Mouse (Mus musculus) heart, adult 9 months (tissue): ENCODE data around the gene Fosl1.
"Not testable (repeated sequence)": the region's sequence is repeated elsewhere in the genome, so short reads cannot be mapped to it uniquely, and the experiment has no call there.

Experiments
- DNase-seq, 2 experiments: peaks; one replicate each; pipeline ENCODE4 v3.0.0; 2022; ENCODE audit warnings: low spot score in 2 of 2

Fosl1 gene

DNA sequence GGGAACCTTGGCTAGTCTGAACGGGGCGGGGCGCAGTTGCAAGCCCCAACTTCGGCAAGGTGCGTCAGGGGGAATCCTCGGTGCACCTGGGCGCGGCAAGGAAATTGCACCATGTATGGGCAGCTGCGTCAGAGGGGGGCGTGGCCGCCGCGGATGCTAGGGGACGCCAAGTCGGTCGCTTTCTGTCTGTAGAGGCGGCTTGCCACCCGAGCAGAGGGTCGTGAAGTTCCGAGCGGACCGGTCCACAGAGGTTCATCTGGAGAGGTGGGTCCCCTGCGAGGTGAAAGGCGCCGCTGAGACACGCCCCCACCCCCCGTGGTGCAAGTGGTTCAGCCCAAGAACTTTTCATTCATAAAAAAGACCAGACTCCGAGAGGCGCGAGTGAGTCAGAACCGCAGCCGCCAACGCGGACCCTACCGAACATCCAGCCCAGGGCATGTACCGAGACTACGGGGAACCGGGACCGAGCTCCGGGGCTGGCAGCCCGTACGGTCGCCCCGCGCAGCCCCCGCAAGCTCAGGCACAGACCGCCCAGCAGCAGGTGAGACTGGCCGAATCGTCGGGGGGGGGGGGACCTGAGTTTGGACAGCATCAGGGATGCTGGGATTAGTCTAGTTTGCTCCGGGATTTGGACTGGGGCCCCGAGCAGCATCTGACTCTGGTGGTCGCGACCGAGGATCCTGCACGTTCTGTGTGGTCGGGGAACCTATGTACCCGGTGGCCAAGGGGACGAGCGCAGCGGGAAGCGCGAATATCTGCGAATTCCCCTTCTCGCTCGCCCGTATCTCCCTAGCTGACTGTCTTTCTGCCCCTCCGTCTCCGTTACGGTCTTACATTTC is at the start of gene Fosl1:
Fosl1 (plus strand) TSS at position 33 of the 839 bp plus-strand sequence.
- peak; percentile 59 to 63 for DNase-seq

DNA sequence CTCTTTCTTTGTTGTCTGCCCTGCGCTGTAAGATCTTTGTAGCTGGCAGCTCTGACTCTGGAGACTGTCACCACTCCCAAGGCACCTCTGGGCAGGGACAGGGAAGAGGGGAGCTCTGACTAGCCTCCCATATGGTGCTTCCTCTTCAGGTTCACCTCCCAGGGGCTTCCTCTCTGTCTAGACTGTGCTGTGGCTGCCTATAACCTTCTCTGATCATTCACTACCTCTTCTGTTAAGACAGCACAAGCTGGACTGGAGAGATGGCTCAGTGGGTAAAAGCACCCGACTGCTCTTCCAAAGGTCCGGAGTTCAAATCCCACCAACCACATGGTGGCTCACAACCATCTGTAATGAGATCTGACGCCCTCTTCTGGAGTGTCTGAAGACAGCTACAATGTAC is 46.3 kb upstream of the Fosl1 start:
- not testable (repeated sequence) for DNase-seq

DNA sequence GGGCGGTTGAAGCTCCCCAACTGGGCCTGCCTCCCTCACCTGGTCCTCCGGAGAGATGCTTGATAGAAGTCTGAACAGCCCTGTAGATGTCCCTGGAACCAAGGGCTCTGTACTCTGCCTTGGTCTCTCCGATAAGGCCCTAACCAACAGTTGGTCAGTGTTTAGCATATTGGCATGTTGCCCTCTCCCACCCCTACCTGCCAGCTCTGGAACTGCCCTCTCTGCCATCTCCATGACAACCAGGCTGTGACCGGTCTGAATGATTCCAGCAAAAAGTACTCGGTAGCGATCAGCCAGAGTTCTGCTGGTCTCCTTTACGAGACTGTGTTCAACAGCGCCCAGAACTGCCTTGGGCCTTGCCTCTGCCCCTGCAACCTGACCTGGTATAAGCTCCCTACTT is 45.1 kb upstream of the Fosl1 start, which contains the start of gene Tsga10ip:
Tsga10ip (minus strand) TSS at position 234 of the 400 bp plus-strand sequence.
- no peak for DNase-seq

DNA sequence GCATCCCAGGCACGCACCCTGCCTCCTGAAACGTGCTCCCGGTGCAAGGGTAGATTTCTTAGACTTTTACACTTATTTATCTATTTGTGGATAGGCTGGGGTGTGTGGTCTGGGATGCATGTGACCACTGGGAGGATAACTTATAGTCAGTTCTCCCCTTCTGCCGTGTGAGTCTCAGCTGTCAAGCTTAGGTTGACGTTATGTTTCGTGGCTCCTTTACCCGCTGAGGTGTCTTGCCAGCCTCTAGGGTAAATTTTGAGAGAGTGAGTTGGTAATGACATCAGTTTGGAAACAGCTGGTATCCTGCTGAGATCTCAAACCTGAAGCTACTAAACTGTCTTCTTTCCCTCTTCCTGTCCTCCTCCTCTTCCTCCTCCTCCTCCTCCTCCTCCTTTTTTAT is 41.4 kb upstream of the Fosl1 start:
- DNase-seq, result no peak

DNA sequence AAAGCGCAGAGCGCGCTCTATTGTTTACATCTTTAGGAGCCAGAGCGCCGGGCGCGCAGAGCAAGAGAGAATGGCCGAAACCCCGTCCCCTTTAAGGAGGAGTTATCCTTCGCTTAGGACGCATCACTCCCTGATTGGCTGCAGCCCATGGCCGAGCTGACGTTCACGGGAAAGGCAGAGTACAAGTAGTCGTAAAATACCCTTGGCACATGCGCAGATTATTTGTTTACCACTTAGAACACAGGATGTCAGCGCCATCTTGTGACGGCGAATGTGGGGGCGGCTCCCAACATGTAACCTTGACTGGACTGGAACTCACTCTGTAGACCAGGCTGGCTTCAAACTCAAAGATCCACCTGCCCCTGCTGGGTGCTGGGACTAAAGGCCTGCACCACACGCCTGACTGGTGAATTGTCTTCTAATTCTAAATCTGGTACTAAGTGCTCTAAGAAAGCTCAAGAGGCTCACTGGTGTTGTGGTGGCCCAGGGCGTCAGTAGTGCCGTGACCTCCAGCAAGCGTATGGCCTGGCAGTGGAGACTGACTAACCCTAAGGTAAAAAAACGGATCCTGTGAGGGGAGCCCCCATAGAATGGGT is 40.7 kb upstream of the Fosl1 start:
- DNase-seq, result peak; percentile 66 to 73

DNA sequence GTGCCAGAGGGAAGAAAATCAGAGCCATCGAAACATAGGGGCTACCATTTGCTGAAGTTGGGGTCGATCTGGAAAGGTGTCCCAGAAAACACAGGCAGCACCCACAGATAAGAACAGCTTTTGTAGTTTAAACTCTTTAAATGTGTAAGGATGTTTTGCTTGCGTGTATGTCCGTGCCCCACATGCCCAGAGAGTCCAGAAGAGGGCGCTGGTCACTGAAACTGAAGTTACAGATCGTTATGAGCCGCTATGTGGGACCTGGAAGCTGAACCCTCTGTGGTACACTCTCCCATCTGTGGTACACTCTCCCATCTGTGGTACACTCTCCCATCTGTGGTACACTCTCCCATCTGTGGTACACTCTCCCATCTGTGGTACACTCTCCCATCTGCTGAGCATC is 40.2 kb upstream of the Fosl1 start:
- peak in 1 of 2 experiments; percentile 77 for DNase-seq

DNA sequence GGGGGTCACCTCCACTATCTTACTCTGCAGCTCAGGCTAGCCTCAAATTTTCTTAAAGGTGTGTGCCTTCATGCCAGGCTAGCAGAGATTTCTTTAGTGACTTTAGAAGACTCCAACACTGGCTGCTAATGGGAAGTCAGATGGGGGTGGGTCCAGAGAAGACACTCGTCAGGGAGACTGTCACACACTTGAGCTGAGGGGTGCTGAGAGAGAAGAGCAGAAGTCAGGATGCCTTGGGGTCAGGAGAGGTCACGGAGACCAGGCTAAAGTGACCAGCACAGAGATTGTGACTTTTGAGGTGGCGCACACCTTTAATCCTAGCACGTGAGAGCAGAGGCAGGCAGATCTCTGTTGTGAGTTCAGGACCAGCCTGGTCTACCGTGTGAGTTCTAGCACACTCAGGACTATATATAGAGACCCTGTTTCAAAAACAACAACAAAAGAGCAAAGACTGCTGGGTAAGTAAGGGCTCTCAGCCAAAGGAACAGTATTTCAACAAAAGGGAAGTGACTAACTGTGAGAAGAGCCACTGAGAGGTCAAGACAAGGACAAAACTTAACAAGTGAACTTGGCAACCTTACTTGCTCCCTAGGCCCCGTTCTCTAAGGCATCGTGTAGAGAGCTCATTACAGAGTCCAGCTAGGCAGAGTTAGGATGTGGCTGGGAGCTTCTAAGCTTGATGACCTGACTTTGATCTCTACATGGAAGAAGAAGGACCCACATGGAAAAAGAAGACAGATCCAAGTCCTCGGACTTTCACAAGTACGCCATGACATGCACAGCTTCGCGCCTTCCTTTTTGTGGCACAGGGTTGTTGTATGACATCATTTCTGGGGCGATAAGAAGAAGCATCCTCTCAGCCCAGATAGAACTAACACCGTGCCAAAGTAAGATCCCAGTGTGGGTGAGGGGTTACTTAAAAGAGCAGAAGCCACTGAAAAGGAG is 39.0 kb upstream of the Fosl1 start:
- peak; percentile 69 to 76 for DNase-seq

DNA sequence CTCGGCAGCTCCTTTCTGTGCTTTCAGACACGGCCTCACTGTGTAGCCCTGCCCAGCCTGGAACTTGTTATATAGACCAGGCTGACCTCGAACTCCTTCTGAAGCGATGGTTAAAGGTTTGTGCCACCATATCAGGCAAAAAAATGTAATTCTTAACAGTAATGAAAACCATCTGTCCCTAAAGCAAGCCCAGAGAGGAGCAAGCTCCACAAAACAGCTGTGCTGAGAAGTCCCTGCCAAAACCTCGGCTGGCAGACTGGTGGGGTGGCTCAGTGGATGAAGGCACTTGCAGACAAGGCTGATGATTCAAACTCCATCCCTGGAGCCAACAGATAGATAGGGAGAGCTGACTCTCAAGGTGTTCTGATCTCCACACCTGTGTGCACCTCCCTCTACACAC is 38.3 kb upstream of the Fosl1 start:
- DNase-seq, result peak; percentile 59 to 60

DNA sequence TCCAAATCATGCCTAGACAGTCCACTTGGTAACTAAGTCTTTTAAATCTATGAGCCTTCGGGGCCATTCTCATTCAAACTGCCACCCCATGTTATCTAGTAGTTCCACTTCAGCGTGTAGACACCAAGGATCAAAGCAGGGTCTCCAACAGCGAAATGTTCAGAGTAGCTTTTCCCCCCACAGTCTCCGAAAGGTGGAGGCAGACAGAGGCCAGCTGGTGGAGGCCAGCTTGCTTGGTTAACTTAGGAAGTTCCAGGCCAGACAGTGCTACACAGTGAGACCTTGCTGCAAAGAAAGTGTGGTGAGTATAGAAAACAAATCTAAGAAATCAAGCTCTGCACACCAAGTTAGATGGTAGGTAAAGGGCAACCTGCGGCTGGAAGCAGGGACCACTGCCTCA is 36.7 kb upstream of the Fosl1 start:
- DNase-seq, result no peak

DNA sequence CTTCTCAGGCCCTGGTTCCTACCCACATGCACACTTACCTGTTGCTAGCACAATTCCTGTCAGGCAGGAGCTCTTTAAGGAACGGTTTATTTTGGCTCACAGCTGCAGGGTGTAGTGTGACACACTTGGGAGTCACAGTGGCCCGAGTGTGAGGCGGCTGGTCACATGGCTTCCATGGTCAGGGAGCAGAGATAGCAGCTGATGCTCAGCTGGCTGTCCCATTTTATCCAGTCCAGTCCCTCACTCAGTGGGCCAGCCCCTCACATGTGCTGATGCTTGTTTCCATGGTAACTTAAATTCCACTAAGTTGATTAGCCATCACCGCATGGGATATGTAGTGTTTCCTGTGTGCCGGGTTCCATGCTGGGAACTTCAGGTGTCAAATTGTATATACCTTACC is 35.4 kb upstream of the Fosl1 start:
- peak; percentile 51 to 64 for DNase-seq

DNA sequence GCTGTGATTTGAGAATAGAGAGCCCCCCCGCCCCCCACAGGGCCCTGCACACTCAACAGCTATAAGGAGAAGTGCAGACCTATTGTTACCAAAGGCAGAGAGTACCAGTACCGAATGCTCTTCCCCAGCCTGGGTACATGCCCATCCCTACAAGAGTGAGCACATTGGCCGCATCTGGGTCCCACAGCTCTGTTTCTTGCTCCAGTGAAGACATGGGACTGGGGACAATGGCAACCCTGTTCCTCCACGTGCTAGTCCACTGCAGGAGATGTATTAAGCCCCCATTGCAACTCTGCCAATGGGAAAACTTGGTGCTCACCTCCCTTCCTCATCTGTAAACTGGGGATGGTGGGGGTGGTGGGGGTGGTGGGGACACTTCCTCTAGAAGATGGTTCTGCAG is 33.5 kb upstream of the Fosl1 start:
- no peak for DNase-seq

DNA sequence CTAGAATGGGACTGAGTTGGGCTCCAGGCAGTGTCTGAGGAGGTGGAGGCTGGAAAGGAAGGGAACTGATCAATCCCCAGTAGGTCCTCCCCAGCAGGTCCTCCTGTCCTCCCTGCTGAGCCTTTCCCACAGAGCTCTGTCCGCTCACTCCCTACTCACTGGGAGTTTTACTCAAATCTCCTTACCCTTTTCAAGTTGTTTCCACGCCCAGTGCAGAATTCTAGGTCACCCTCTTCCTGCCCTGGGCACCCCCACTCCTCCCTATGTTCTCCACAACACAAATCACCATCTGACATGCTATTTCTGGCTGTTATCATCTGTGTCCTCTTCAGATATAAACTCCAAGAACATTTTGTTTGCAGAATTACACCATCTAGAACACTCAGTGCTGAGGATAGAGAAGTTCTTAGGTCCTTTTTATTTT is 32.8 kb upstream of the Fosl1 start:
- peak; percentile 77 to 83 for DNase-seq

DNA sequence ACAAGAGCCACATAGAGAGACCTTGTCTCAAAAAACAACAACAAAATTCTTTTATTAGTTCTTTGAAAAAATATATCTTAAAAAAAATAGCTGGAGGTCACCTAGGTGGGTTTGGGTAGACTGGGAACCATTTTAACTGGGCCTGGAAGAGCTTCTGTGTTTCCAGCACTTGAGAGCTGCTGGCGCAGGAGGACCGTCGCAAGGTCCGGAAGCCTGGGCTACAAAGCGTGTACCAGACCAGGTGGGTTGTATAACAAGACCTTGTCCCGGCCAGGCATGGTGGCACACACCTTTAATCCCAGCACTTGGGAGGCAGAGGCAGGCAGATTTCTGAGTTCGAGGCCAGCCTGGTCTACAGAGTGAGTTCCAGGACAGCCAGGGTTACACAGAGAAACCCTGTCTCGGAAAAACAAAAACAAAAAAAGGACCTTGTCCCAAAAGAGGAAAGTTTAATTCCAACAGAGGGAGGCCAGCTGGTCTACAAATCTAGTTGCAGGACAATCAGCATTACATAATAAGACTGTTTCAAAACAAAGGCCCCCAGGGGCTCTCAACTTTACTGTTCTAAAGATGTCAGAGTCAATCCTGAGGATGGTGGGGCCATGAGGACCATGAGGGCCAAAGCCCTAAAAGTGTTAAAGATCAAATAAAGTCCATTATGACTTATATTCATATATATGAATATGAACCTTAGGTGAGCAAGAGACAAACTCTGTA is 28.4 kb upstream of the Fosl1 start:
- peak; percentile 50 to 53 for DNase-seq

DNA sequence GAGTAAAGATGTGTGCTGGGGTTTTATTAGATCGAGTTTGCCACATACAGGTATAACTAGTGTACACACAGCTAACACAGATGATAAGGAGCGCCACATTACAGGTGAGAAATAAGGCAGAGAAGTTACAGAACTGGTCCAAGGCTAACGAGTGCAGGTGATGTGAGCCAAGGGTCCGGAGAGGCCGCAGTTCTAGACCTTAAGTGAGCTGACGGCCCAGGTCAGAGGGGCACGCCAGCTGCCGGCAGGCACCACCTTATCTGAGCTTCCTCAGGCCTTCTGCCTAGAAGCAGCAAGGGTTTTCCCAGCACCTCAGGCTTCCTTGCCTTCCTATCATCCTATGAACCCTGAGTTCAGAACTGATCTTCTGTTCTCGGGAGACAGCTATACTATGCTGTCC is 27.7 kb upstream of the Fosl1 start:
- no peak for DNase-seq

DNA sequence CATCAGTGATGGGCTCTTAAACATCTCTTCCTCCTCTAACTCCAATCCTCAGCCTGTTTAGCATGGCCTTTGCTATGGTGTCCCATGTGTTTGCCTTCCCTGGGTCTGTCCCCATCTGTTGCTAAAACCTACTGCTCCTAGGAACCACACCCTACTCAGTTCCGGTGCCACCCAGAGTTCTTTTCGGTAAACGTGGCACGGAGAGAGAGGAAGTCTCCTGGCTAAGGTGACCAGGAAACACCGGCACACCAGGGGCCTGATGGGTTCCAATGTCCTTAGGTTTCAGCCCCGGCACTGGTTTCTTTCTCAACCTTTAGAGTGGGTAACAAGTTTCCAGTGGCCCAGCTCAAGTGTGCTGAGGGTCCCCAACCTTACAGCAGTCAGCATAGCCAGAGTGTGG is 26.8 kb upstream of the Fosl1 start:
- no peak for DNase-seq

DNA sequence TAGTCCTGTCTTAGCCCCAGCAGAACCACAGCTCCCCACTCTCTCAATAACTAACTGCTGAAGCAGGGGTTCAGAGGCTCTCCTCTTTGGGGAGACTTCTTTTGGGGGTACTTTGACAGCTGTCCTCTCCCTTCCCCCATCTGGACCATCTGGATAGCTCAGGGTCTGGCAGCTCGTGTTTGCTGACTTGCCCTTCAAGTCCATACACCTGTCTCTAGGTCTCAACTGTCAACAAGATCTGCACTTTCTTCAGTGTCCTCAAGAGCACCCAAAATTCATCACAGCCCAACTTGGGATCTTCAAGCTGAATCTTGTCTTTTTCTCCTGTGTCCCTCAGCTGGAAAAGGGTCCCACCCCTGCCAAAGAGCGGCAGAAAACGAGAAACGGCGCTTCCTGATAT is 25.6 kb upstream of the Fosl1 start:
- no peak for DNase-seq

DNA sequence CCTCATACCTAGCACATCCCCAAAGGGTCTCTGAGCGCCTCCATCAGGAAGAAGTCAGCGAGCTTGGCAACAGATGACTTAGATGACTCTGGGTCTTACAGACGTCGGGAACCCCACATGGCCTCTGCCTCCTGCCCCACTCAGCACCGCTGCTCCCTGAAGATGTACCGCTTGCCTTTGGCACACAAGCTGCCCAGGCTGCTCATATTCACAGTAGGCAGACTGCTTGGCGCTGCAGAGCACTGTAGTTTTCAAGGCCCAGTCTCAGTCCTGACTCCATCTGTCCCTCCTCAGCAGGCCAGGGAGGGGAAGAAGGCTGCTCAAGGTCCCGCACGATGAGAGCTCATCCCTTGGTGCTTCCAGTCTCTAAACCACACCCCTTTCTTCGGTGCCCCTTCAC is 25.1 kb upstream of the Fosl1 start:
- no peak for DNase-seq

DNA sequence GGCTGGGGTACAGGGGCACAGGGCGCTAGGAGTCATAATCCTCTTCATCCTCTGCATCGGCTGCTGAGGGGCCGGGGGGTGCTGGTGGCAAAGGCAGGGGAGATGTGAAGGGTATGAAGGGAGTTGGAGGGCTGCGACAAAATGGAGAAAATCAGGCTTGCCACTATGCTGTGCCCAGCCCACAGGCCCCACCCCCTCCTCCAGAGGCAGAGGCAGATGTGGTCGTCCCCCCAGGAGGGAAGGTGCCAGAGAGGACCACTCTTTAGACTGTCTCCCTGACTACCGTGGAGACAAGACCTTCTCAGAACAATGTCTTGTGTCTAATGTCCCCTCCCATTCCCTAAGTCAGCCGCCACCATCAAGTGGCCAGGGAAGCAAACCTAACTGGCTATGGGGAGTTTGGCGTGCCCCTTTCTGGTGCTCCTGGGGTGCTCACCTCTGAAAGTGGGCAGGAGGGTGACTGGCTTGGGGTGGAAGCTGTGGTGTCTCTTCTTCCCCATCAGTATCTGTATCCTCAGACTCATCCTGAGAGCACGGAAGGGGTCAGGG is 24.4 kb upstream of the Fosl1 start:
- DNase-seq, result no peak

DNA sequence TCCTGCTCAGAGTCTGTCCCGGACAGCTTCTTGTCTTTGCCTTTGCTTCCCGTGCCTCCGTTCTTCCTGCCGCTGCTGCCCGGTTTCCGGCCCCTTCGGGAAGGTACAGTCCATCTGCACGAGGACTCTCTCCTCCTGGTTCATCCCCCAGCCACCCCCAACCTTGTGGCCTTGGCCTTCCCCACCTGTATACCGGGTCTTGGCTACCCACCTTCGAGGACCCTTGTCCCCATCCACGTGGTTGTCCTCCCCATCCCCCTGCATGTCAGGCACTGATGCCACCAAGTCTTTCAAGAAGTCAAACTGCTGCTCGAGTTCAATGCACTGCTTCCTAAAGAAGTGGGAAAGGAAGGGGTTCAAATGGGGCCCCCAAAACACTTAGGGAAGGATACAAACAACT is 23.8 kb upstream of the Fosl1 start:
- DNase-seq, result no peak

DNA sequence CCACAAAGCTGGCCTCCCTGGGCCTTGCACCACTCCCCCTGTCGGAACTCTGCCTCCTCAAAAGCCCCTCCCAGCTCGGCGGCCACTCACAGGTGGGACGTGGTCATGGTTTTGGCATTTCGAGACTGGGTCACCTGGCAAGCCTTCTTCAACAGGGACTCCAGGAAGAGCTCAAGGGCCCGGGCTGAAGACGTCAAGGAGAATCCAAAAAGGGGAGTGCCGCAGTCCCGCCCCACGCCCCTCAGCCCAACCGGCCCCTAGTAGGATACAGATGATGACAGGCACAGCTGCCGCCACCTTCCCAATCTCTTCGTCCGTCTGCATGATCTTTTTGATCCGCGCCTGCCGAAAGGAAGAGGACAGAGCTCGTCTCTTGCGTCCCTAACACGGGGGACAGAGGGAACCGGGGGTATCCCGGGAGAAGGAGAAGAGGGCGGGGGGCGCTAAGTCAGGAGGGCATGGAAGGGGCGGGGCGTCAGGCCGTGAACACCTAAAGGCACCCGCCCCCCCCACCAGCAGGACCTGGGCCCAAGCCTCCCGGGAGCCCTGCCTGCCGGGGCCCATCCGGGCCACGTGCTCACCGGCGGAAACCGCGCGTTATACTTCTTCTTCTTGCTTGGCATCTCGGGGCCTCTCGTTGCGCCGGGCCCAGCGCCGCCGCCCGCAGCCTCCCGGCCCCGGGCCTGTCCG is 23.1 kb upstream of the Fosl1 start:
- peak in 1 of 2 experiments; percentile 60 for DNase-seq
